Mouse (Mus musculus) Patski (cell line): ENCODE results near the gene Gm13124. TPM values are rescaled to one million over a fixed set of nuclear protein-coding genes. Genes with fewer than 3 reads are reported as not detected.
"Not testable (repeated sequence)": the region's sequence is repeated elsewhere in the genome, so short reads cannot be mapped to it uniquely, and the experiment has no call there.

ENCODE experiments used
- ATAC-seq: fragments of 100-300 bp; one replicate; pipeline ENCODE4 v1.8.0; 2021
- CTCF ChIA-PET: fragments of 350-600 bp; sonication (Branson Sonifier 250); formaldehyde crosslinking; loops from one replicate; lab custom pipeline; 2022; ENCODE audit warnings: inconsistent platforms; lab: Charles Lee
- POLR2A ChIA-PET: fragments of 350-600 bp; sonication (Branson Sonifier 250); formaldehyde crosslinking; loops from one replicate; lab custom pipeline; 2022; ENCODE audit warnings: antibody characterized with exemption, inconsistent platforms; lab: Charles Lee
- DNase-seq: peaks from one replicate; pipeline ENCODE4 v3.0.0-alpha.2; 2011; ENCODE audit warnings: low read depth, low spot score
- H3K27me3 ChIP-seq: fragments of 371-371 bp; one replicate; pipeline ENCODE4 v1.5.1; 2021
- CTCF ChIP-seq: fragments of 100-300 bp; IDR thresholded peaks from one replicate; pipeline ENCODE4 v1.5.1; 2021
- in situ Hi-C: fragments of 300-500 bp; cut with MboI; formaldehyde crosslinking; loops from 3 replicates; pipeline ENCODE4 v1.11.1; 2018; ENCODE audit warnings: low pct_unique_long_range_greater_than_20kb, mixed read lengths
- polyA plus RNA-seq: library from polyadenylated mRNA; unstranded; gene quantifications from one replicate; pipeline ENCODE4 v1.2.3, GENCODE M21; 2021

Gene Gm13124
- not detected for polyA plus RNA-seq

DNA sequence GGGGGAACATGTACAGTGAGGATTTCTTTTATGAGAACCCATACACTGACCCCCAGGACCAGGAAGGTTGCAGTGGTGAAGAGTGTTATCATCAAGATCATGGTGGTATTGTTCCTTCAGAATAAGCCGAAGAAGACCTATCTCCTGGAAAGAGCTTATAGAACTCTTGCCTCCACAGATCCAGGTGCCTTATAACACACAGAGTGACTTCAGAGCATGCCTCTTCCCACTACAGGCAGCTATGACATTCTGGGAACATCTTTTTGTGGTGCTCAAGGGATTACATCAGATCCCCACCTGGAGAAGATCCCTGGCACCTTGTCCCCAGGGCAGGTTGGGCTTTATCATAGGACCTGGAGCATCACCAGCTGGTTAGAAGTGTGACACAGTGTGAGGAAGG lies at the start of gene Gm13124:
Gene Gm13124, minus strand, starts transcription at position 101 of the 400 bp plus-strand sequence.
- ChIA-PET CTCF (no interaction called here), POLR2A (no interaction called here)
- no peak for TF ChIP-seq CTCF
- H3K27me3 ChIP-seq = no peaks in the 10 kb centered on the region
- in situ Hi-C loops = loop anchor here (10.0 to 25.0 kb wide), 2 partner anchors 320 to 547 kb away; no protein-coding TSS in a partner anchor
- no peak for DNase-seq
- no peak for ATAC-seq

DNA sequence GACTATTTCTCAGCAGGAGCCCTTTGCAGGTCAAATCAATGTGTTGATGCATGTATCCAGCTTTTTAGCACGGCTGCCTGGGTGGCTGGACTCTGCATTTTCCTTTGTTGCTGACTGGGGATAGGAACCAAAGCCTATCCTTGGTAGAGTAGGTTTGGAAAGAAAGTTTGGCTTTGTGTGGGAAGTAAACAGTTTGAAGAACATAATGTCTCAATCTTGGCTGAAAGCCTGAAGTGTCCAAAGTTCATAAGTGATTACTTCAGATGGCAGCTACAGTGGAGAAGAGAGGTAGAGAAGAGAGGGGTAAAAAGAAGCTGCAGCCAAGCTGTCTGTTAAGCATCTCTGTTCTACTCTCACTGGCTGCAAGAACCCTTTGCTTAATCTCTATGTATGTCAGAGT lies 49.7 kb upstream of the Gm13124 start:
- CTCF ChIA-PET = no interaction called here
- in situ Hi-C loops = no loop called here
- no peak for TF ChIP-seq CTCF
- no peaks in the 10 kb centered on the region for H3K27me3 ChIP-seq
- POLR2A ChIA-PET = no interaction called here
- DNase-seq = no peak
- no peak for ATAC-seq

DNA sequence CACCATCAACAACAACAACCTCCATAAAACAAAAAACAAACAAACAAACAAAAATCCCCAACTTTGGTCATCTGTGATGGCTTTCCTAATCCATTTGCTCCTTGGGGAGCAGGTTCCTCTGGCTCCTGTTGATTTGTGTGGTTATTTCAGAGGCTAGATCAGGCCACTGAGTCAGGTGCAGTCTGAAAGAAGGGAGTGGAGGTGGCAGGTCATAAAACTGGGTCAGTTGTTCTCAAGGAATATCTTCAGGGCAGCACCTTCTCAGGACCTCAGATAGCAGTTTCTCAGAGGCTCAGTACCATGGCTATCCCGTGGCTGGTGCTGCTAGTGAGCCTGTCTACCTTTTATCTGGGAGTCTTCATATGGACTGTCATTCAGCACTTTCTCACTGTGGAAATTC lies 48.5 kb upstream of the Gm13124 start, which contains the start of gene Aadacl4:
Gene Aadacl4, plus strand, starts transcription at position 301 of the 400 bp plus-strand sequence.
- no peak for TF ChIP-seq CTCF
- DNase-seq (no peak), ATAC-seq (no peak)
- in situ Hi-C loops = no loop called here
- POLR2A ChIA-PET = no interaction called here
- no peaks in the 10 kb centered on the region for H3K27me3 ChIP-seq
- CTCF ChIA-PET = no interaction called here

DNA sequence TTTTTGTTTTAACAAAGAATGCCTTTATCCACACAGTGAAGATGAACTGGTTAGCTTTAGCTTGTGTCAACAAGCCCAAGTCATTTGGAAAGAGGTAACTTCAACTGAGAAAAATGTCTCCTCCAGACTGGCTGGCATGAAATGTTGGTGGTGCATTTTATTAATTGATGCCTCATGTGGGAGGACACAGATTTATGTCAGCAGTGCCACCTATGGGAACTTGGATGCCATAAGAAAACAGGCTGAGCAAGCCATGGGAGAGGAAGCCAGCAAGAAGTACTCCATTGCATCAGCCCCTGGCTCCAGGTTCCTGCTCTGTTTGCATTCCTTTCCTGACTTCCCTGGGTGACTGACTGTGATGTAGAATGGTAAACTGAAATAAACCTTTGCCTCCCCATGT lies 27.9 kb upstream of the Gm13124 start:
- in situ Hi-C loops = loop anchor here (5.0 kb wide), 1 partner anchor 50 kb away; no protein-coding TSS in a partner anchor
- ChIA-PET POLR2A (no interaction called here), CTCF (no interaction called here)
- ATAC-seq (no peak), DNase-seq (no peak)
- peak; percentile 24 for TF ChIP-seq CTCF
- no peaks in the 10 kb centered on the region for H3K27me3 ChIP-seq

DNA sequence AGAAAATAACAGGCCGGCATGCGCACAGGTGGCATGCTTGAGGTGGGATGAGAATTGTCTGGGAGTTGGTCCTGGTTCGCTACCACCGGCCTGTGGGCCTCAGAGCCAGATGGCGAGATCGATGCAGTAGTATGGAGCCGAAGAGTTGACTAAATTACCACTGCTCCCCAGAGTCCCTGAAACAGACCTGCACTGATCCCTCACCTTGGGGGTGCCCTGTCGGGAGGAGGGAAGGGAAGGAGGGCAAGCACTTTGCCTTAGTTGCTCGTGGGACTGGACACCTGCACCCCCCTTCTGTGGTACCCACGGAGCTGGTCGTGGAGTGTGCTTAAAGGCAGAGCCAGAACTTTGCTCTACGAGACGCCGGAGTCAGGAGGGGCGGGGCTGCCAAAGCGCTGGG lies 21.3 kb upstream of the Gm13124 start:
- DNase-seq, POLR2A ChIA-PET, in situ Hi-C loops, H3K27me3 ChIP-seq, CTCF ChIA-PET, ATAC-seq: not testable (repeated sequence)

DNA sequence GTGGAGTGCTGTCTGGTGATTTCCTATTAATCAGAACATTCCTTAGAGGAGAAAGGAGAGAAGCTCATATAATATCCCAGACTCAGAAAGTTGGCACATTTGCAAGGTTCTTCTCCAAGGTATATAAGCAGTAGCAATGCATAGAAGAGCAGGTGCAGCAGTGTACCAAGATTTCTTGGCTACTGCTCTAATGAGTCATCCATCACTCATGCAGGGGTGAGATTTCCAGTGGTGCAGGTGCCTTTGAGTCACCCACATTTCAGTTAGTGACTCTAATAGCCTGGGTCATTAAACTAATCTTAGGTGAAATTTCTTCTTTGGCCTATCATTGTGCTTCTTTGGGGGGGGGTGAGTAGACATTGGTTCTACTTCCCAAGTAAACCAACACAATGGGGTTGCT lies 2.8 kb upstream of the Gm13124 start:
- ChIA-PET CTCF (no interaction called here), POLR2A (no interaction called here)
- DNase-seq (peak; percentile 51), ATAC-seq (peak; percentile 71)
- H3K27me3 ChIP-seq = no peaks in the 10 kb centered on the region
- TF ChIP-seq CTCF = no peak
- in situ Hi-C loops = loop anchor here (10.0 to 25.0 kb wide), 2 partner anchors 317 to 545 kb away; no protein-coding TSS in a partner anchor

DNA sequence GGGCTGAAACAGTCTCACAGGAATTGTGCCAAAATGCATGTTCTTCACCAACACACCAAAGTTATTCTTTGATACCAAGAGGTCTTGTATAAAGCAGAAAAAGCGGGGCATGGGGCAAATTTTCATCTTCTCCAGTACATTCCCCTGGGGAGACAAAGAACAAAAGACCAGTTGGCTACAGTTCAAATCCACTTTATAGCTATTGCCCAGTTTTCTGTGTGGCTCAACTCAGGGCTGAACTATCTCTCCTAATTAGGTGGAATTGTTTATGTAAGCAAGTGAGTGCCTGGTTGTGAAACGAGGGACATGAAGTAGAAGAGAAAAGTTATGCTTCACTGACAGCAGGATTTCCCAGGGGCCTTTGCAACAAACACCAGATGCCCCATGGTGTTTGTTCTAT lies 3.7 kb downstream of the Gm13124 start:
- ChIA-PET CTCF (interaction anchor here (1.4 kb wide), 1 partner anchor 171 kb away, joined by 3 read pairs; no protein-coding TSS in a partner anchor), POLR2A (no interaction called here)
- H3K27me3 ChIP-seq = no peaks in the 10 kb centered on the region
- DNase-seq (peak; percentile 37), ATAC-seq (peak; percentile 71)
- no peak for TF ChIP-seq CTCF
- in situ Hi-C loops = loop anchor here (10.0 to 25.0 kb wide), 2 partner anchors 324 to 551 kb away; no protein-coding TSS in a partner anchor

DNA sequence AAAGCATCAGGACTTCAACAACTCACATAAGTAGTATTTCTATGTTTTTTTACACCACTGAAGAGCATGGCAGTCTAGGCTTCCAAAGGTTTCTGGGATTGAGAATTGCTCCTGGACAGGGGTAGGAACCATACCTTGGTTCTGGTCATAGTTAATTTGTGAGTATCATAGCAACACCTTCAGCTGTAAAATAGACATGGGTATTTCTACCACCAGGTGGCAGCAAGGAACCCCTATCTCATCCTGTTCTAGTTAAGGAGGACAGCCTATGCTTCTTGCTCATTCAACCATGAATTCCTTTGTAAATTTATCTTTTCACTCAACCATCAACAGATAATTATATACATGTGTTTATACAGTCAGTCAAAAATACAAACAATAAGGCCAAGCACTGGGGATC lies 5.1 kb downstream of the Gm13124 start:
- ATAC-seq = no peak
- POLR2A ChIA-PET = no interaction called here
- DNase-seq = no peak
- TF ChIP-seq CTCF = peak; percentile 49
- in situ Hi-C loops = loop anchor here (10.0 to 25.0 kb wide), 2 partner anchors 325 to 553 kb away; no protein-coding TSS in a partner anchor
- H3K27me3 ChIP-seq = no peaks in the 10 kb centered on the region
- CTCF ChIA-PET = interaction anchor here (1.1 to 1.4 kb wide), 2 partner anchors 14 to 16 kb away, joined by 3 to 4 read pairs; no protein-coding TSS in a partner anchor

DNA sequence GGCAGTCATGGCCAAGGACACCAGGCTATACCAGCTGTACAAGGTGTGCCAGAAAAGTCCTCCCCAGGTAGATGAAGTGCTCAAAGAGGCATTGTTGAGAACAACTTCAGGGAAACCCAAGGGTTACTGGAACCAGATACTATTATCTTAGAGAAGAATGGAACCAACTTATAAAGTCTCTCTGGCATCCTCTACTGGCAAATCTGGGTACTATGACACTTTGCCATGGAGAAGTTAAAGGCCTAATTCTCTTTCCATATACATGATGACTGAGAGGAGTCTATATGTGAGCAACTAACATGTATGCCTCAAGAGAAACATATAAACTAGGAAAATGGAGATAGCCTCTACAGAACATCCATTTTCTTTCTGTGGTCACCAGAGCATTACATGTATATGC lies 13.8 kb downstream of the Gm13124 start:
- no peak for DNase-seq
- no peaks in the 10 kb centered on the region for H3K27me3 ChIP-seq
- ChIA-PET POLR2A (no interaction called here), CTCF (no interaction called here)
- TF ChIP-seq CTCF = no peak
- in situ Hi-C loops = loop anchor here (25.0 kb wide), 1 partner anchor 561 kb away; no protein-coding TSS in a partner anchor
- no peak for ATAC-seq

DNA sequence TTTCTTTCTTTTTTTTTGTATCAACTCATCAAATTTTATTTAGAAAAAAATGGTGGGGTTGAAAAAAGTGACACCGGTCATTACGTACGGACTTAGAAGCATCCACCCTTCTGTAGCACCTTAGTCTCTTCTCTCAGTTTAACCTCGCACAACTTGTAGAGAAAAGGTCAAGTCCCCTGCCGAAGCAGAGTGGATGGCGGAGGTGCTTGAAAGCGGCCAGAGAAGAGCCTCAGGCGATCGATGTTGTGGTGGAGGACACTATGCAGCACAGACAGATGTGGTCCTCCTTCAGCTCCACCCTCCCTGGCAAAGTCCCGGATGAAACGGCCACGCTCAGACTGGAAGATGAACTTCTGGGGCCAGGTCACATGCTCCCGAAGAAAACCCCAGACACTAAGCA lies 19.6 kb downstream of the Gm13124 start:
- H3K27me3 ChIP-seq, DNase-seq, CTCF ChIA-PET, POLR2A ChIA-PET, ATAC-seq, in situ Hi-C loops: not testable (repeated sequence)

DNA sequence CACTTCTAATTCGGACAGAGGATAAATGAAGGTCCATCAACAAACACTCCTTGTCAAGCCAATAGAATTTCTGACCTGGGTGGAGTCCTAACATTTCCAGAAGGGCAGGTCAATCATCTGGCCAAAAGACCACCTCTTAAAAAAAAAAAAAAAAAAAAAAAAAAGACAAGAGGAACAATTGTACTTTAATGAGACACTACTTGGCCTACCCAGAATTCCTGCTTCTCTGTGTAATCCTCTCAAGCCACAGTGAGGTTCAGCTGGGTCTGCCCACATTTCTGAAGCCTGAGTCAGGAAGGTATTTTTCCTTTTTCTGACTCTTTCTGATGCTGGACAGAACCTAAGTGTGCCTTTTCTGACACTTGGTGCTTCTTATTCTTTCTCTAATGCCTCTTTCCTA lies 20.2 kb downstream of the Gm13124 start:
- POLR2A ChIA-PET = no interaction called here
- H3K27me3 ChIP-seq = no peaks in the 10 kb centered on the region
- in situ Hi-C loops = no loop called here
- no peak for ATAC-seq
- no peak for TF ChIP-seq CTCF
- DNase-seq = no peak
- CTCF ChIA-PET = interaction anchor here (1.3 kb wide), 1 partner anchor 9 kb away, joined by 3 read pairs; no protein-coding TSS in a partner anchor

DNA sequence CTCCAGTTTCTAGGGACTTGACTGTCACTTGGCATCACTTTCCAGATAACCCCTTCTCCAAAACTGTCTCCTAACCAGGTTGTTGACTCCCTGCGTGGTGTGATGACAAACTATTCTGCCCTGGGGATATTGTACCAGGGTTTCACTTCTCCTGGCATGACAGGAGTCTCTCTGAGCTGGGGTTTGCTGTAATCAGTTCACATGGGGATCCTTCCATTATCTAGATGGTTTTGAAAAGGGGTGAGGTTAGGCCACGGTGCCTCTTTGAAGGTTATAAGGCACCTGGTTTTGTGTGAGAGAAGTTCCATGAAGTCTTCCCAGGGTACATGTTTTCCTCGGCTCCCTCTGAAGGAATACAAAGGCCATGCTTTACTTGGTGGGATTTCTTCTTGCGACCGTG lies 45.4 kb downstream of the Gm13124 start, which contains the start of gene 9430007A20Rik:
Gene 9430007A20Rik, plus strand, starts transcription at position 301 of the 400 bp plus-strand sequence.
- in situ Hi-C loops = no loop called here
- CTCF ChIA-PET = no interaction called here

More for the DNA sequence above, 45.4 kb downstream of the Gm13124 start, which contains the start of gene 9430007A20Rik:
- no peak for ATAC-seq
- no peak for DNase-seq
- no peak for TF ChIP-seq CTCF
- H3K27me3 ChIP-seq = no peaks in the 10 kb centered on the region
- POLR2A ChIA-PET = no interaction called here
